Mouse (Mus musculus): ENCODE data around the gene Klhdc8b.

Klhdc8b gene

DNA sequence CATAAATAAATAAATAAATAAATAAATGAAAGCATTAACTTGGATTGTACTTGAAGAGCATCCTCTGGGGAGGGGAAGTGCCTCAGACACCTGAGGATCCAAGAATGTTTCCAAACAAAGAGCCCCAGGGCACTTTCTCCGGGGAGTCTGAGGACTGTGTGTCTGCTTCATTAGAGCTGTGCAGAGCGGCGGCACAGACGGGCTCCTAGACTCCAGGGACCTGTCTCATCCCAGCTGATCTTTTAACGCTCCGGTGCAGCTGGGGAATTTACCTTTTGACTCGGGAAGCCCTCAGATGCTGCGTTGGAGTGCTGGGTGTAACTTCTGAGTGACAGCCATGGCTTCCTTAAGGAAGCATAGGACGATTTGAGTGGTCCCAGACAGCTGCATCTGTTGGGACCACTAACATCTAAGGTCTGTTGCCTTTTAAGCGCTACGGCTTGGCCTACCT, at the start of gene Klhdc8b:
Klhdc8b (minus strand) TSS at position 401 of the 451 bp plus-strand sequence.
- DNase-seq (ENCODE audit: low spot score), result no peak

GRCm38 (mm10) chr9:108508776-108509175, 47.4 kb upstream of the Klhdc8b start:
- DNase-seq (ENCODE audit: low spot score), result no peak

DNA sequence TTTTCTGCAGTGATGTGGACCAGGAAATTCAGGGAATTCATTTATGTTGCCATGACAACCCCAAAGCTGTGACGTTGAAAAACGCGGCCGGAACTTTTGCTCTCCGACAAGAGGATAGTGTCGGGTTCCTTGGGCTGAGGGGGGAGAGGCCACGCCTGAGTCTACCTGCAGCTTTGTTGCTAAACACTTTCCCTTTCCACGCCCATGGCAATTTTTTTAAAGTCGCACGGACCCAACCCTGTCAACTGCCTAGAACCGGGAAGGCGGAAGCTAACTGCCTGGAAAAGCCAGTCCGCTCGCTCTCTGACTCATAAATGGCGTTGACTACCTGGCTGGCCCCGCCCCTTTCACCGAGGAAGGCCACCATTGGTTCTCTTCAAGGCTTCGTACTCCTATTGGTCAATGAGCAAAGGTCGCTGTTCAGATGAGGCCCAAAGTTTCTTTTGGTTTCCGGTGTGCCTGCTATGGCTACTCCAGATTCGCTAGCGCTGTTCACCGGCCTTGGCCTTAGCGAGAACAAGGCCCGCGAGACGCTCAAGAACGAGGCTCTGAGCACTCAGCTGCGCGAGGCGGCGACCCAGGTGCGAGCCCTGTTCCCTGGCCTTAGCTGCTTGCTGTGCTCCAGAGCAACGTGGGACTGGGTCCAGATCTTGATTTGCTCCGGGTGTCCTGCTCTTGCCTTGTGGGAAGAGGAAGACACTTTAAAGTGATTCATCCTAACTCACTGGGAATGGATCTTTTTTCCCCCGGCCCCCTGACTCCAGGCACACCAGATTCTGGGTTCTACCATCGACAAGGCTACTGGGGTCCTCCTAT, 46.4 kb upstream of the Klhdc8b start, which contains the start of gene Qars:
Qars (plus strand) TSS at position 88 of the 816 bp plus-strand sequence.
- DNase-seq (ENCODE audit: low spot score), result peak; percentile 90

DNA sequence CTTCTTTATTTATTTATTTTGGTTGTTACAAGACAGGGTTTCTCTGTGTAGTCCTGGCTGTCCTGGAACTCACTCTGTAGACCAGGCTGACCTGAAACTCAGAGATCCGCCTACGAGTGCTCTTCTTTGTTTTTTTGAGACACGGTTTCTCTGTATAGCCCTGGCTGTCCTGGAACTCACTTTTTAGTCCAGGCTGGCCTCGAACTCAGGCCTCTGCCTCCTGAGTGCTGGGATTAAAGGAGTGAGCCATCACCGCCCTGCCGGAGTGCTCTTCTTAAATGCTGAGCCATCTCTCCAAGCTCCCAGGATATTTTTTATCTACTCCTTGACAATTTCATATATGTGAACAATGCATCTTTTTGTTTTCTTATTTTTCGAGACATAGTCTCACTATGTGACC, 45.5 kb upstream of the Klhdc8b start:
- no peak for DNase-seq (ENCODE audit: low spot score)

GRCm38 (mm10) chr9:108499943-108500342, 38.6 kb upstream of the Klhdc8b start:
- no peak for DNase-seq (ENCODE audit: low spot score)

DNA sequence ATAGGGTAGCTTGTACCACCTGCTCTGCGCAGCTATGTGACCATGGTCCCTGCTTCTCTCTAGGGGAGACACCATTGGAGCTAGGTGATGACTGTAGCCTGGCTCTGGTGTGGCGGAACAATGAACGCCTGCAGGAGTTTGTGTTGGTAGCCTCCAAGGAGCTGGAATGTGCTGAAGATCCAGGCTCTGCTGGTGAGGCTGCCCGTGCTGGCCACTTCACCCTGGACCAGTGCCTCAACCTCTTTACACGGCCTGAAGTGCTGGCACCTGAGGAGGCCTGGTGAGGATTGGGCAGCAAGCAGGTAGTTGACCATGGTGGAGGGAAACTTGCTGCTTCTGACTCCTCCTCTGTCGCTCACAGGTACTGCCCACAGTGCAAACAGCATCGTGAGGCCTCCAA, 37.9 kb upstream of the Klhdc8b start:
- DNase-seq (ENCODE audit: low spot score), result no peak

GRCm38 (mm10) chr9:108494905-108495304, 33.5 kb upstream of the Klhdc8b start:
- DNase-seq (ENCODE audit: low spot score), result no peak

DNA sequence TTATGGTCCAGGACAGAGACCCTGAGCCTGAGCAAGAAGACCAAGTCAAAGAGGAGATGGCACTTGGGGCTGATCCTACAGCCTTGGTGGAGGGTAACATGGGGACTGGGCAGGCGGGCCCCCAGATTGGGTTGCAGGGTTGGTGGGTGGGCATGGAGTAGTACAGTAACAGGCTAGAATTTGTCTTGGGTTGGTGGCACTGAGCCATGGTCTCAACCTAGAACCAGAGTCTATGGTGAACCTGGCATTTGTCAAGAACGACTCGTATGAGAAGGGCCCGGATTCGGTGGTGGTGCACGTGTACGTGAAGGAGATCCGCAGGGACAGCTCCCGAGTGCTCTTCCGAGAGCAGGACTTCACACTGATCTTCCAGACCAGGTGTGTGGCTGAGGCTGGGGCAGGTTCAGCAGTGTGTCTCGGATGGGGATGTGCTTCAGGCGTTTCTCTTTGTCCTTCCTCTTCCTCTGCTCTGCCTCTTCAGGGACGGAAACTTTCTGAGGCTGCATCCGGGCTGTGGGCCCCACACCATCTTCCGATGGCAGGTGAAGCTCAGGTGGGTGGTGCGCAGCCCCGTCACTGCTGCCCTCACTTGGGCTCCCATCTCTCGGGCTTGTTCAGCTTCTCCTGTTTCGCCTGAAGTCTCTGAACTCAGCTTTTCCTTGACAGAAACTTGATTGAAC, 32.9 kb upstream of the Klhdc8b start:
- DNase-seq (ENCODE audit: low spot score), result no peak

DNA sequence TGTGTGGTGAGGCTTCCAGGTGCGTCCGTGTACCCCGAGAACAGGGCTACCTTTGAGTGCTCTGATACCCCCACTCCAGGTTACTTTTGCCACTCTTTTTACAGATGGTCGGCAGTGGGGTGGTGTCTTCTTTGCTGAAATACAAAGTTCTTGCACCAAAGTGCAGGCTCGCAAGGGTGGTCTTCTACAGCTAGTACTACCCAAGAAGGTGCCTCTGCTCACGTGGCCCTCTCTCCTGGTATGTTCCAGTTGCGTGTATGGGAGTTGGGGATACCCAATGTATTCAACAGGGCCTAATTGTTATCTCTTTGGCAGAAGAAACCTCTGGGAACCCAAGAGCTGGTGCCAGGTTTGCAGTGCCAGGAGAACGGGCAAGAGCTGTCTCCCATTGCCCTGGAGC, 31.9 kb upstream of the Klhdc8b start:
- DNase-seq (ENCODE audit: low spot score), result no peak

GRCm38 (mm10) chr9:108492043-108492750, 30.8 kb upstream of the Klhdc8b start:
- DNase-seq (ENCODE audit: low spot score), result peak; percentile 58

- DNase-seq (ENCODE audit: low spot score), result no peak
These were observed 29.9 kb upstream of the Klhdc8b start for GRCm38 (mm10) chr9:108491286-108491580.

- peak; percentile 94 for DNase-seq (ENCODE audit: low spot score)
These were observed 29.3 kb upstream of the Klhdc8b start, which contains the start of gene Usp19 for GRCm38 (mm10) chr9:108490559-108491285. Usp19 (plus strand) TSS chr9:108490602.

DNA sequence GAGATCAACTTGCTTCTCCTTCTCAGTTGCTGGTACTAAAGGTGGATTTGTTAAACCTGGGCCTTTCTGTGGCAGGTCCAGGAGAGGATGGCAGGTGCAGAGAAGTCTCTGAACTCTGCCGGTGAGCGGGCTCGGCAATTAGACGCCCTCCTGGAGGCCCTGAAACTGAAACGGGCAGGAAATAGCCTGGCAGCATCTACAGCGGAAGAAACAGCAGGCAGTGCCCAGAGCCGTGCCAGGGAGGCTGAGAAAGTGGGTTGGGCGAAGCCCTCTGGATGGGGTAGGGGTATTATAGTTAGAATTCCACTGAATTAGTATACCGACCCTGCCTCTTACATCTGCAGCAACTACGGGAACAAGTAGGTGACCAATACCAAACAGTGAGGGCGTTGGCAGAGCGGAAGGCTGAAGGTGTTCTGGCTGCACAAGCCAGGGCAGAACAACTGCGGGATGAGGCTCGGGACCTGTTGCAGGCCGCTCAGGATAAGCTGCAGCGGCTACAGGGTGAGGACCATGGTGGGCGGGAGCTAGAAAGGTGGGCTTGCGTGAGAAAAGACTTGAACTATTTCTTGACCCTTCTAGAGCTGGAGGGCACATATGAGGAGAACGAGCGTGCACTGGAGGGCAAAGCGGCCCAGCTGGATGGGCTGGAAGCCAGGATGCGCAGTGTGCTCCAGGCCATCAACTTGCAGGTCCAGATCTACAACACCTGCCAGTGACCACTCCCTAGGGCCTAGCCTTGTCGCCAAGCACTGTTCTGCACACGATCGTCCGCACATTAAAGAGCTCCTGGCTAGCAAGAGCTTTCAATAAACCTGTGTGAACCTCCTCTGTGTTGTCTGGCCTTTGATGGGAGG, 28.5 kb upstream of the Klhdc8b start:
- no peak for DNase-seq (ENCODE audit: low spot score)

DNA sequence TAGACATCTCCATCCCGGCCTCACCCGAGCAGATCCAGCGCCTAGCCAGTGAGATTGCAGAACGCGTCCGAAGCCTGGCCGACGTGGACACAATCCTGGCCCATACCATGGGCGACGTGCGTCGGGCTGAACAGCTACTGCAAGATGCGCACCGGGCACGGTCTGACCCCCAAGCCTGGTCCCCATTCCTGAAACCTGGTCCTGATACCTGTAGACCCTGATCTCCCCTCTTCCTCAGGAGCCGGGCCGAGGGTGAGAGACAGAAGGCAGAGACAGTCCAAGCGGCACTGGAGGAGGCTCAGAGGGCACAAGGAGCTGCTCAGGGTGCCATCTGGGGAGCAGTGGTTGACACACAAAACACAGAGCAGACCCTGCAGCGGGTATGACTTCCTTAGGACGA, 27.8 kb upstream of the Klhdc8b start:
- no peak for DNase-seq (ENCODE audit: low spot score)

GRCm38 (mm10) chr9:108488403-108488802, 27.0 kb upstream of the Klhdc8b start:
- no peak for DNase-seq (ENCODE audit: low spot score)

DNA sequence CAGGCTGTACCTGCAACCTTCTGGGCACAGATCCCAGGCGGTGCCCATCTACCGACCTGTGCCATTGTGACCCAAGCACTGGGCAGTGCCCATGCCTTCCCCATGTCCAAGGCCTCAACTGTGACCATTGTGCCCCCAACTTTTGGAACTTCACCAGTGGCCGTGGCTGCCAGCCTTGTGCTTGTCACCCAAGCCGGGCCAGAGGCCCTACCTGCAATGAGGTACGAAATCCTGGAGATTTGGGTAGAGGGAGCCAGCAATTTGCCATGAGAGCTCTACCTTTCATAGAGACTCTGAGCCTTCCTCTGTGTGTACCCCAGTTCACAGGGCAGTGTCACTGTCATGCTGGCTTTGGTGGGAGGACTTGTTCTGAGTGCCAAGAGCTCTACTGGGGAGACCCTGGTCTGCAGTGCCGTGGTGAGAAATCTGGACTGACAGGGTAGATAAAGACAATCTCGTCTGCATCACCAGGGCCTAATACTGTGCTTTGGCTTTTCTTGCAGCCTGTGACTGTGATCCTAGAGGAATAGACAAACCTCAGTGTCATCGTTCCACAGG, 25.7 kb upstream of the Klhdc8b start:
- no peak for DNase-seq (ENCODE audit: low spot score)

DNA sequence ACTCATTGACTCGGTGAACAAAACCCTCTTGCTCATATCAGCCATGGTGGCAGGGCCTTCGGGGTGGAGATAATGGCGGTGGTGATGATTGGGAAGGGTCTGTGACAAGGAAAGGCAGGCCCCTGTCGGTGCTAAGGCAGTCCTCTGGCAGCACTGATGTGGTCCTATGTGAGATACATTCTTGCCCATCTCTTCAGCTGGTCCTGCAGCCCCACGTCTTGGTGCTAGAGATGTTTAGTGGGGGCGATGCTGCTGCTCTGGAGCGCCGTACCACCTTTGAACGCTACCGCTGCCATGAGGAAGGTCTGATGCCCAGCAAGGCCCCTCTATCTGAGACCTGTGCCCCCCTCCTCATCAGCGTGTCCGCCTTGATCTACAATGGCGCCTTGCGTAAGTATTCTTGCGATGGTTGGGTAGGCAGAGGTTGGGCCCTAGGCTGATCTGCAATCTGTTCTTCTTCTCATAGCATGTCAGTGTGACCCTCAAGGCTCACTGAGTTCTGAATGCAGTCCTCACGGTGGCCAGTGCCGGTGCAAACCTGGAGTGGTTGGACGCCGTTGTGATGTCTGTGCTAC, 24.0 kb upstream of the Klhdc8b start:
- DNase-seq (ENCODE audit: low spot score), result no peak

DNA sequence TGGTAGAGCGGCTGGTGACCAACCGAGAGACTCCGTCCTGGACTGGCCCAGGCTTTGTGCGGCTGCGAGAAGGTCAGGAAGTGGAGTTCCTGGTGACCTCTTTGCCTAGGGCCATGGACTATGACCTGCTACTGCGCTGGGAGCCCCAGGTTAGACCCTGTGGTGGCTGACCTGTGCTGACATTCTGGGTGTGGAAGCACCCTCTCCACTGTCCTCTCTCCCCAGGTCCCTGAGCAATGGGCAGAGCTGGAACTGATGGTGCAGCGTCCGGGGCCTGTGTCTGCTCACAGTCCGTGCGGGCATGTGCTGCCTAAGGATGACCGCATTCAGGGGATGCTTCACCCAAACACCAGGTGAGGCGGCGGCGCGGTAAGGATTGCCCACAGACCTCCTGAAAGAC, 22.6 kb upstream of the Klhdc8b start:
- no peak for DNase-seq (ENCODE audit: low spot score)

GRCm38 (mm10) chr9:108483051-108483790, 21.8 kb upstream of the Klhdc8b start:
- DNase-seq (ENCODE audit: low spot score), result no peak

All from ovary, postnatal 36 days (tissue).